Mouse (Mus musculus) liver, embryonic 14.5 days (tissue): ENCODE results near the gene Magt1. TPM values are rescaled to one million over a fixed set of nuclear protein-coding genes. Genes with fewer than 3 reads are reported as not detected.

Experiments used
- ATAC-seq: fragments of 200-750 bp; cut with Nextera tagmentation; 2 replicates; pipeline ENCODE4 v1.8.0; 2017; ENCODE audit warnings: moderate number of reproducible peaks, mild to moderate bottlenecking, moderate library complexity; ENCODE audit not compliant: insufficient read depth
- DNase-seq, 3 experiments: peaks; one replicate each; pipeline ENCODE4 v3.0.0-alpha.2; 2012 to 2013; ENCODE audit warnings: low read depth in 3 of 3, low spot score in 3 of 3
- H3K27ac ChIP-seq: fragments of 300-500 bp; sonication (generic); 2 replicates; pipeline ENCODE4 v1.5.1; 2014; ENCODE audit warnings: moderate library complexity, mild to moderate bottlenecking, control low read depth, inconsistent platforms
- H3K27me3 ChIP-seq: fragments of 300-500 bp; sonication (generic); 2 replicates; pipeline ENCODE4 v1.6.1; 2014; ENCODE audit warnings: mild to moderate bottlenecking, low read length, moderate library complexity; ENCODE audit not compliant: control insufficient read depth, insufficient read depth
- H3K36me3 ChIP-seq: fragments of 300-500 bp; sonication (generic); replicated peaks from 2 replicates; pipeline ENCODE4 v1.6.1; 2014; ENCODE audit warnings: low read depth; ENCODE audit not compliant: control insufficient read depth, insufficient read depth
- H3K4me1 ChIP-seq, 2 experiments: fragments of 200-500 bp in 1 of 2; fragments of 300-500 bp in 1 of 2; sonication (generic) in 1 of 2; replicated peaks; 2 replicates each; pipeline ENCODE4 v1.6.1; 2012 to 2014; ENCODE audit warnings: antibody characterized with exemption in 1 of 2, inconsistent platforms in 1 of 2, low read length in 1 of 2; ENCODE audit not compliant: control insufficient read depth in 2 of 2, insufficient read depth in 2 of 2
- H3K4me2 ChIP-seq: fragments of 300-500 bp; sonication (generic); 2 replicates; pipeline ENCODE4 v1.6.1; 2014; ENCODE audit warnings: low read depth, mild to moderate bottlenecking, control low read depth, moderate library complexity
- H3K4me3 ChIP-seq, 2 experiments: fragments of 200-500 bp in 1 of 2; fragments of 300-500 bp in 1 of 2; sonication (generic) in 1 of 2; 2 replicates each; pipeline ENCODE4 v1.5.1; 2012 to 2014; ENCODE audit warnings: low read depth in 2 of 2, low read length in 2 of 2, mild to moderate bottlenecking in 2 of 2, control low read depth in 1 of 2, inconsistent platforms in 1 of 2, moderate library complexity in 1 of 2; ENCODE audit not compliant: insufficient read depth in 1 of 2
- H3K9ac ChIP-seq: fragments of 300-500 bp; sonication (generic); replicated peaks from 2 replicates; pipeline ENCODE4 v1.6.1; 2014; ENCODE audit warnings: mild to moderate bottlenecking, control low read depth, moderate library complexity
- H3K9me3 ChIP-seq: fragments of 300-500 bp; sonication (generic); 2 replicates; pipeline ENCODE4 v1.6.1; 2016; ENCODE audit warnings: low read length, mixed read lengths; ENCODE audit not compliant: control insufficient read depth
- CTCF ChIP-seq: IDR thresholded peaks from 2 replicates; pipeline ENCODE4 v1.5.1; 2016; ENCODE audit warnings: antibody characterized with exemption, low read depth, control low read depth
- EP300 ChIP-seq: IDR thresholded peaks from 2 replicates; pipeline ENCODE4 v1.6.1; 2016; ENCODE audit warnings: antibody characterized with exemption, low read depth
- WGBS: fragments of 180-500 bp; shearing (Covaris S2); extraction: QIAGEN DNeasy Blood & Tissue Kit; methylation state at CpG from one replicate; pipeline ENCODE4 v1.1.7; 2014; ENCODE audit not compliant: insufficient replicate concordance; 5-methylcytosine and 5-hydroxymethylcytosine counted together
- polyA plus RNA-seq, 2 experiments: library from polyadenylated mRNA; depleted of rRNA in 1 of 2; stranded (reverse) in 1 of 2; unstranded in 1 of 2; fragments of >200 nt; fragmentation: Nextera tagmentation in 1 of 2; extraction: Ambion mirVana in 1 of 2; gene quantifications; 2 replicates each; pipeline versions ENCODE4 v1.2.1 to v1.2.3; 2012 to 2014

Gene Magt1
- polyA plus RNA-seq, 2 experiments = 9.2 to 23.8 TPM

DNA sequence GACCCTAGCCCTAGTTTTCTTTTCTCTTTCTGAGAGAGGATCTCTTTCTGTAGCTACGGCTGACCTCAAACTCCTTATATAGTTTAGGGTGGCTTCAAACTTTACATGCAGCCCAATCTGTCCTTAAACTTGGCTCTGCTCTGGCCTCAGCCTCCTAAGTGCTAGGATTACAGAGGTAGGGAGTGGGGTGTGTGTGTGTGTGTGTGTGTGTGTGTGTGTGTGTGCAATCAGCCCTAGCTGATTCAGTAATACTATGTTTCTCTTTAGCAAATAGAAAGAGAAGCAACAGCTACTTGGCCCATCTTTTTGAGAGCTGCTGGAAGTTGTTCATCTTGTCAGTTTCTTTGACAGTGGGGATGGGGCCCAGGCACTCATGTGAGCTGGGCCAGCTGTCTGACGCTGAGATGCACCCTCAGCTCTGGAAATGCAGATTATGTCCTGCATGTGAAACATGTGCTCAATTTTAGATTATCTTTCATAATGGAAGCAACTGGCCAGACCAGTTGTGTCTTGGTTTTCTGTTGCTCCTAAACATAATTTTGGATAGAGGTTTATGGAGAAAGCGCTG is 25.6 kb upstream of the Magt1 start:
- H3K4me3 ChIP-seq = no peak overlapping the region
- H3K36me3 ChIP-seq = no peaks in the 10 kb centered on the region
- no peaks in the 10 kb centered on the region; a peak in 1 of 4 replicates for H3K4me1 ChIP-seq
- H3K9ac ChIP-seq = no peak overlapping the region
- no peak for TF ChIP-seq EP300
- TF ChIP-seq CTCF = no peak
- DNase-seq = no peak
- WGBS = 69% methylated on average over 3 of the region's 3 CpGs
- no peak overlapping the region for H3K27ac ChIP-seq
- H3K27me3 ChIP-seq = no peaks in the 10 kb centered on the region
- ATAC-seq = no peak
- H3K9me3 ChIP-seq = no peaks in the 10 kb centered on the region
- no peak overlapping the region for H3K4me2 ChIP-seq

DNA sequence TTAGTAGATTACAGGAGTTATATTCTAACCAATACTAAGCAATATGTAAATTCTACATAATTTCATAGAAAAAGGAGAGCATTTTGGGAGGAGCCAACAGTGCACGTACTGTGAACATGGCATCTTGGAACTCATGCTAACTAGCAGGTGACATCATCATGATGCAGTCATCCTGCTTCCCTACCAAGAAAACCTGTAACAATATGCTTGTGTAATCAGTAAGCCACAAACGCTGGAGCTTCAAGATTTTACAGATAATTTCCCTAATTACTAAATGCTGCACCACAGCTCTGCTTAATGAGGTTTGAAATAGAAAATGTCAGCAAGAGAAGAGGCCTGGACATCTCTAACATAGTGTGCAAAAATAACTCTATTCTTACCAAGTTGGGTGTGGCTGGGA is 24.0 kb upstream of the Magt1 start:
- Histone ChIP-seq H3K4me1 (no peaks in the 10 kb centered on the region; a peak in 1 of 4 replicates), H3K27me3 (no peaks in the 10 kb centered on the region), H3K4me2 (no peak overlapping the region), H3K36me3 (no peaks in the 10 kb centered on the region), H3K9ac (no peak overlapping the region), H3K4me3 (no peak overlapping the region), H3K9me3 (no peaks in the 10 kb centered on the region), H3K27ac (no peak overlapping the region)
- DNase-seq = no peak
- no peak for ATAC-seq
- WGBS = 45% methylated on average over 2 of the region's 2 CpGs
- TF ChIP-seq CTCF (no peak), EP300 (no peak)

DNA sequence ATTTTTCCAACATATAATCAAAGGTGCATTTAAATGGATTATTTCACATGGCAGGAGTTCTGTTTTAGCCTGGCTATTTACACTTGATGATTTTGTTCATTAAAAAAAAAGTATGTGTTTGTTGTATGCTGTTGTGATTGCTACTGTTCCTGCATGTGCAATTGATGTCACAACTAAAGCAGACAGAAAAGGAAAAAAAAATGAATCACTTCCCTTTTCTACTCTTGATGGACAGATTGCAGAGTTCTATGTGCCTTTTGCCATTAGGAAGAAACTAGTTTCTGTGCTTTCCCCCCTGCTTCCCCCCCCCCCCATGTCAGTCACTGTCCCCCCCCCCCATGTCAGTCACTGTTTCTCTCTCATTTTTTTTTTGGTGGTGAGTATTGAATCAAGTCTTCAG is 19.4 kb upstream of the Magt1 start:
- no peak for TF ChIP-seq EP300
- TF ChIP-seq CTCF = no peak
- Histone ChIP-seq H3K27ac (no peak overlapping the region), H3K36me3 (no peaks in the 10 kb centered on the region), H3K9ac (no peak overlapping the region), H3K9me3 (no peaks in the 10 kb centered on the region), H3K27me3 (no peaks in the 10 kb centered on the region), H3K4me3 (no peak overlapping the region), H3K4me1 (no peaks in the 10 kb centered on the region; a peak in 1 of 4 replicates), H3K4me2 (no peak overlapping the region)
- DNase-seq = no peak
- ATAC-seq = no peak

DNA sequence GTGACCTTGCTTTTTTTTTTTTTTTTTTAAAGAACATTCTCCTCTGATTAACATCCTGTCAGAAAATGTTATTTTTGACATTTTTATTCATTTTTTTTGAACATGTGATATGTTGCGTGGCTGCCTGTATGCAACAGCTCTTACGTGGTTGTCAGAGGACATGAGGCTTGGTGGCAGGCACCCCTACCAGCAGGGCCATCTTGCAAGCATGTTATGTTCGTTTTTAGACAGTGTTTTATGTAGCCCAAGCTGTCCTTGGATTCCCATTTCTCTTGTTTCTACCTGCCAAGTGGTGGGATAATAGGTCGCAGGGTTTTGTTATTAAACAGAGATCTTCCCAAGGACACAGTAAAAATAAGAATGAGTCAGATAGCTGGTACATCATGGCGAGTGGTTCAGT is 18.5 kb upstream of the Magt1 start:
- WGBS = 67% methylated on average over 5 of the region's 5 CpGs
- Histone ChIP-seq H3K9me3 (no peaks in the 10 kb centered on the region), H3K9ac (no peak overlapping the region), H3K27ac (no peak overlapping the region), H3K27me3 (no peaks in the 10 kb centered on the region), H3K4me3 (no peak overlapping the region), H3K4me1 (no peaks in the 10 kb centered on the region; a peak in 1 of 4 replicates), H3K4me2 (no peak overlapping the region), H3K36me3 (no peaks in the 10 kb centered on the region)
- DNase-seq = no peak
- ATAC-seq = no peak
- TF ChIP-seq CTCF = no peak

DNA sequence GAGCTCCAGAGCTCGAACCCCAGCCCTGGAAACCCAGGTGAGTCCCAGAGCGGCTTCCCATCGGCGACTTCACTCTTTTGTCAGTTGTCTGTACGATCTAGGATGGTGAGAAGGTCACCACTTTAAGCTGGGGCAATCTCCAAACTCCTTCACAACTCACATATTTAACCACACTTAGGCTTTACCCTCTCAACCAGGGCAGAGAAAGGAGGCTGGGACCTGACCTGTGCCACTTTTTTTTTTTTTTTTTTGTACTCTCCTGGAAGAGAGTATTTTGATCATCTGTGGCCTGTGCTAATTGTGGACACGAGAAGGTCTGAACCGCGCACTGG is 15.6 kb upstream of the Magt1 start:
- no peak for TF ChIP-seq EP300
- TF ChIP-seq CTCF = no peak
- no peaks in the 10 kb centered on the region for H3K27me3 ChIP-seq
- no peaks in the 10 kb centered on the region for H3K9me3 ChIP-seq
- peak overlapping the region; percentile 72 for H3K4me2 ChIP-seq
- no peaks in the 10 kb centered on the region for H3K36me3 ChIP-seq
- no peak overlapping the region for H3K27ac ChIP-seq
- peak overlapping the region; percentile 70 for H3K9ac ChIP-seq
- DNase-seq (no peak), ATAC-seq (peak; percentile 38)
- H3K4me3 ChIP-seq = peak overlapping the region; percentile 64 to 86
- WGBS = 8% methylated on average over 8 of the region's 8 CpGs
- H3K4me1 ChIP-seq = no peaks in the 10 kb centered on the region; a peak in 1 of 4 replicates
